Mouse (Mus musculus) lung, postnatal 25 days (tissue): ENCODE results near the gene Snx9.
A peak's percentile ranks its signal among the peaks of the same experiment; 100 is the strongest.

ENCODE experiments used
- DNase-seq: peaks from one replicate; pipeline ENCODE4 v3.0.0; 2022; ENCODE audit warnings: low spot score

Snx9 gene

DNA sequence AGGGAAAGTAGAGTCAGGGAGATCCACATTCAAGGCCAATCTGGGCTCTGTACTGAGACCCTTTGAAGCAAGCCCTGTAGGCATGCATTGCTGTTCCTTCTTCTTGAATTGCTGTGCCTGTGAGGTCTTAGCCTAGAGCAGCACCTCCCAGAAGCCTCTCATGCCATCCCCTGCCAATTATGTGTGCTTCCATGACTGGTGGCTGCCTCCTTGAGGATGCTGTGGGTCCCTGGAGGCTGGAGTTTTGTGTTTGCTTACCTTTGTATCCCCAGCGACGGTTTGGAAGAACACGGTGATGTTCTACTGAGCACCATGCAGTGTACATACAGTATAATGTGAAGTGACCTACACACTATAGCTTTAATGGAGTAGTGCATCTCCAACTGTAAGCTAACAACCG, 4.2 kb downstream of the Snx9 start:
- no peak for DNase-seq

DNA sequence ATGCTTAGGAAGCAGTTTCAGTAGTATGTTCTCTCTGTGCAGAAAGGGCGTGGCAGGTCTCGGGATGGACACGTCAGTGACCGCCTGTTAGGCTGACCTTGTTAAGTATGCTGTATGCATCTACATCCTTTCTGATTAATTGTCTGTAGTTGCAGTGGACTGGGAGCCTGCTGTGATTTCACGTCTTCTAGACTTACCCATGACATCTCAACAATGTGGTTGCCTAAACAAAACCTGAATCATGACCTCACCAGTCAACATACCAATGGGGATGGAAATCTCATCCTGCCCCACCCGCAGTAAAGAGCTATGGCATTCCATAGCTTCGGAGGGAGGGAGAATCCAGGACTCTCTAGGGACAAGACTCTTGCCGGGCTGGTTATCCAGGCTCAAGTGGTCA, 5.0 kb downstream of the Snx9 start:
- DNase-seq, result no peak

DNA sequence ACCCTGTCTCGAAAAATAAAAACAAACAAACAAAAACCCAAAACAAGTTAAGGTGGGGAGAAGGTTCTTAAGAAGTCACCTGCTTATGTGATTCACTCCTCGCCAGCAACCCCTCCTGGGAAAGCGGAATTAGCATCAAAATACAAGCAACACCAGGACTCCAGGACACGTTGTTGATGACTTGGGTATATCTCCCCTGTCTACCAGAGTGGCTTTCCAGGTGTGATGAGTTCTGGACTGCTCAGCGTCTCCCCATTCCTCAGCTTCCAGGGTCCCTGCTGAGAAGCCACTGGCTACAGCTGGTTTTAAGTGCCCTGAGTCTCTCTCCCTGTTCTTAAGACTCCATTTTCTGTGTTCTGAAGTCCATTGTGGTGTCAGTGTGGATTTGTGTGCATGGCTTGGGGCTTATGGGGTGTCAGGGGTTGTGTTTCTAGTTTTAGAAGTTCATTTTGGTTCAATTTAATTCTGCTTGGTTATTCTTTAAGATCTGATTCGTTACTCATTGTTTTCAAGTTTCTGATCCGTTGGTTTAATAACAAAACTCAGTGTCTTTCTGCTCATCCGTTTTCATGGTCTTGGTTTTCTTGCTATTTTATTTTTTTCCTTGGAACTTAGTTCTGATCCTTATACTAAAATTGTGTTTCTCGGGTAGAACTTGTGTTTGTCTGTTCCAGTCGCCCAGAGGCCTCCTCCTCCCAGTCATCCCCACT, 7.7 kb downstream of the Snx9 start:
- DNase-seq, result no peak

DNA sequence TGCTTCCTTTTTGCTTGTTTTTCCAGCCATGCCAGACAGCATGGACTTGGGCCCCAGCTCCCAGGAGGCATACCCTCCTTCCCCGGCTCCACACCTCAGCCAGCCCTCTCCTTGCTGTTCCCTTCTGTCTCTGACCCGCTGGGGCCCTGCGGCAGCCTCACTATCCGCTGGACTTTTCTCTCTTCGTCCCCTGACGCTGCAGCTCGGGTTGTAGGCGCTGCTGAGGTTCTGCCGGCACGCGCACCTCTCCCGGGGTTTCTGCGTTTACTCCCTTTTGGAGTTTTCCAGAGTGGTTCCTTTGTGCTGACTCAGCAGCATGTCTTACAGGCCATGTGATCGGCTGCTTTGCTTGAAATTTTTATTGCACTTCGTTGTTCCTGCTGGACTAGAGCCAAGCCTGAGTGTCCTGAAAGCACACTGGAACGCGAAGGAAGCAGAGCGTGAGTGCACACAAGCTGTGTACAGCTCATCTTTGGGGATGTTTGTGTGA, 8.3 kb downstream of the Snx9 start:
- peak; percentile 80 for DNase-seq

DNA sequence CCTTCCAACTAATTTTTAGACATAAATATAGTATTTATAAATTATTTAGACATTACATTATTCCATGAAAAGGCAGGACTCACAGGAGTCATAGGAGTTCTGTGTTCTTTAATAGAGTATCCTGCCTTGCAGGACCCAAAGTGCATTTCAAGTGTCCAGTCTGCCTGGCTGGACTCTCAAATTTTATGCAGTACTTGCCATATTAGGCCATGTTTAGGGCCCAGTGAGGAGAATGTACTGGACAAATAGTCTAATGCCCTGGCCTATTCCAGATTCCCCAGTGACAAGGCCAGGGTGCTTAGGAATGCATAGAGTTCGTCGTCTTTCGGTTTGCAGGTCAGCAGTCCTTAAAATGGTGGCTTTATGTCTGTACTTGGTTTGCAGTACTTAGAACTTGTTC, 8.9 kb downstream of the Snx9 start:
- no peak for DNase-seq

DNA sequence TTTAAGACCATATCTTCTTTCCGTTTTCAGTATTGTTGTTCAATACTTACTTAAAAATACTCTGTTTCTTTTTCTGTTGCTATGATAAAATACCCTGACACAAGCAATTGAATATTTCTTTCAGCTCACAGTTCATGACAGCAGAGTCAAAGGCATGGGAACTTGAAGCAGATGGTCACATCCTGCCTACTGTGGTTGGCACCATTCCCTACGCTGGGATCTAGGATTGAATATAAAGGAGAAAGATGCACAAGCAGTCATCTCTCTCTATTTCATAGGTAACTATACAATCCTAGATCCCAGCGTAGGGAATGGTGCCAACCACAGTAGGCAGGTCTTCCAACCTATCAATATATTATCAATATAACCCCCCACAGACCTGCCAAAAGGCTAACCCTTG, 9.3 kb downstream of the Snx9 start:
- no peak for DNase-seq

DNA sequence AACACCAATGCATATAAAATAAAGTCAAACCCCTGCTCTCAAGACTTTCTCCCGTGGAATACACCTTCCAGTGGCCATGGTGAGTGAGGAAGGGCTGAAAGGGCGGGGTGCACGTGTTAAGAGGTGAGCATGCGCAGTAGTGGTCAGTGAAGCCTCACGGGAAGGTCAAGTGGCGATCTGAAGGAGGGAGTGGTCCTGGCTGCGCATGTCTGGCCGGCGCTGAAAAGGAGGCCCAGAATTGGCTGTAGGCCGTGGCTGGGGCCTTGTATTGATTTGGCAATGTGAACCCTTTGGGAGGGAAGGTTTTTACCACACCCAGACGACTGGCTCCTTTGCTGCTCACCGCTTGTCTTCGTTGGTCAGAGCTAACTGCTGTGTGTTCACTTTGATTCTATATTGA, 12.8 kb downstream of the Snx9 start:
- DNase-seq, result no peak

DNA sequence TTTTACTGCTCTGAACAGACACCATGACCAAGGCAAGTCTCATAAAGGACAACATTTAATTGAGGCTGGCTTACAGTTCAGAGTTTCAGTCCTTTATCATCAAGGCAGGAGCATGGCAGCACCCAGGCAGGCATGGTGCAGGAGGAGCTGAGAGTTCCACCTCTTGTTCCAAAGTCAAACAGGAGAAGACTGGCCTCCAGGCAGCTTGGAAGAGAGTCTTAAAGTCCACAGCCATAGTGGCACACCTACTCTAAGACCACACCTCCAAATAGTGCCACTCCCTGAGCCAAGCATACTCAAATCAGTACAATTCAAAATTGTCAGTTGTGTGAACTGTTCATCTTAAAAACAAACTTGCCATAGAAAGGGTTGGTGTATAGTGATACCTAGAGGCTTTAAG, 14.4 kb downstream of the Snx9 start:
- DNase-seq, result no peak

DNA sequence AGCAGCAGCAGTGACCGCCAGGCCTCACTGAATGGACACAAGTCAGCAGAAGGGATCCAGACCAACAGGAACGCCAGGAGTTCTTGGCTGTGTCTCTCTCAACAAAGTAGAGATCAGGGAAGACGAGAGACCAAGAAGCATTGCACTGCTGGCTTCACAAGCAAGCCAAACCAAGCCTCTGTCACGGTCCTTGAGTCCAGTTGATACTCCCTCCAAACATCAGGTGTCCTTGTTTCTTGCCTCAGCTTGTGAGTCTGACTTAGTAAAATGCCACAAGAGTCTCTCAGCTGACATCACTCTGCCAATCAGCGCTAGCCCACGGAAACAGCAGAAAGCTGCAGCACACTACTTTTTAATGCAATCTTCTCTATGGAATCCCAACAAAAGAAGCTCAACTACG, 15.3 kb downstream of the Snx9 start:
- no peak for DNase-seq

DNA sequence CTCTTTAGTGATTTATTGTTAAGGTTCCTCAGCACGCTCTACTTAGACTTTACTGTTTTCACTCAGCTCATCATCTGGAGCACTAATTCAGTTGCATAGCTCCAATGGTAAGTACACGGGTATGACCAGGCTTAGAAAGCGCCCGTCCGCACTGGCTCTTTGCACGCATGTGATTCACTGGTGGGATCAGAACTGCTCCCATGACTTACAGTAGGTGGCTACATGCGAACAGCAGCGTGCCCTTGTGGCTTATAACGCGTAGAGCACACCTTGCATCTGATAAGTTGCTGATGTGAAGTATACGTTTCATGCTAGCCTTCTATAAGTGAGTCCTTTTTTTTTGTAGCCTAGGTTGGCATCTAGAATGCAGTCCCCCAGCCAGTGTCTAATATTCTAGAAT, 16.1 kb downstream of the Snx9 start:
- no peak for DNase-seq

DNA sequence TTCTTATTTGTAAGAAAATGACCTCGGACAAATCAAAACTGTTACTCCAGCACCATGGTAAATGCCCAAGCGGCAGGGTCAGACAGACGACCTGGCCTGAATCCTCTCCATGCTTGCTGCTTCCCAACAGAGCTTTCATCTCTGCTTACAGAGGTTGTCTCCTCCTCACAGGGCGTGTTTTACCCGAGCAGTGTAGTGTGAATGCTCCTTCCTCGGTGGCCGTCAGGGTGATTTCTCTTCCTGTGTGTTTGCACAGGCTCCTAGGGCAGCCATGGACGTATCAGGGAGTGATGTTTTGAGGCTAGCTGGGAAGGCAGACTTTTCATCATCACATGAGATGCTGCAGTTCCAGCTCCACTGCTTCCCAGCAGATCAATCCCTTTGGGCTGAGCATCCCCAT, 17.1 kb downstream of the Snx9 start:
- no peak for DNase-seq

DNA sequence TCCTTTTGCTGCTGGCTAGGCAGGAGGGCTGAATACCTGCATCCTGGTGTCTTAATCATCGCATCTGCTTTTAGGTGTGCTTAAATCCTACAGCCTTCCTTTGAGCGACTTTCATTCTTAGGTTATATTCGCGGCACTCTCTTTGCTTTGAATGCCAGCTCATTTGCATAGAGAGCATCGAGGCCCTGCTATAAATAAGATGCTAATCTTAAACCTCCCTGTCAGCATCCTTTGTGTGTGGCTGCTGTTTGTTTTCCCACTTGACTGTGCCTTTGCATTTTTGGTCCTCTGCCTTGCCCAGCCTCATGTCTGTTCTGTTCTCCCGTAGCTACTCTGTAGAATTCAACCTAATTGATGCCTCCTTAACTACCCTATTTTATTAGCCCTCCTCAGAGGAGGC, 21.2 kb downstream of the Snx9 start:
- DNase-seq, result no peak

DNA sequence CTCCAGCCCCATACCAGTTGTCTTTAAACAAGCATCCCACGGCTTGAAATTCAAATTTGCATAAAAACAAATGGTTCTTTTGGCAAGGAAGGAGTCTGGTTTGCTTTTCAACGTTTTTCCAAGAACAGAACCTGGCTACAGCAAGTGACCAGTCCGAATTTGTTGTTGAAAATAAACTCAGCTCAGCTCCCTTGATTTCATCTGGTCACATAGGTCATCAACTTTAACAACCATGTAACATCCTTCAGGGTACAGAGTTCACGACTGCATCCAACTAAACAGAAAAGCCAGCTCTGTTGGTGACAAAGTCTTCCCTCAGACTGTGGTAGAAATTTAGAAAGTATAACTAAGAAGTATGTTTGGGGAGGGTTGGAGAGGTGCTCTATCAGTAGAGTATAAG, 21.7 kb downstream of the Snx9 start:
- no peak for DNase-seq

DNA sequence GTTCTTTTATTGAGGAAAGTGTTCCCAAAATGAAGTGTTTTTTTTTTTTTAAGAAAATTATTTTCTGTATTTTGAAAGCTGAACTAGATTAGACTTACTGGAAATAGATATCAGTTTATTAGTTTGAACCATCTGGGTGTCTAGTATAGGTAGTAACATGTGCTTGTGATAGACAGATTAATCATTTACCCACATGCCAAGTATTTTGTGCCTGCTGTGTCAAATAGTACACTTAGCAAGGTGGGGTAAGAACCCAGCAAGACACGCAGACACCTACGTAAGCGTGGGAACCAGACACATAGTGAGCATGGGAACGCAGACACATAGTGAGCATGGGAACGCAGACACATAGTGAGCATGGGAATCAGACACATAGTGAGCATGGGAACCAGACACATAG, 22.6 kb downstream of the Snx9 start:
- no peak for DNase-seq

DNA sequence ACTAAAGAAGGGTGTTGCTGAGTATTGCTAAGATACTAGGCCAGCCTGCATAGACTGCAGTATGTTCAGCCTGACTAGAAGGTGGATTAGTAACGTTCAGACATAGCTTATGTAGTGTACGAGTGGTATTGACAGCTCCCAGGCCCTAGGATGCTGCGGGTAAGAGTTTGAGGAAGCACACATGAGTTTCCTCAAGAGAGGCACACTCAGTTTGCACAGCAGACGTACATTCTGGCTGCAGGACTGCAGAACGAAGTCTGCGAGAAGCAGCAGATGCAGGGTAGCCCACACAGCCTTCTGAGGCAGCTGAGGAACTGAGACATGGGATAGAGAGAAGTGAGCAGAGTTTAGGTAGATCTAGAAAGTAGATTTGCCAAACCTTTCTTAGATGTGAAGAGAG, 26.3 kb downstream of the Snx9 start:
- no peak for DNase-seq

DNA sequence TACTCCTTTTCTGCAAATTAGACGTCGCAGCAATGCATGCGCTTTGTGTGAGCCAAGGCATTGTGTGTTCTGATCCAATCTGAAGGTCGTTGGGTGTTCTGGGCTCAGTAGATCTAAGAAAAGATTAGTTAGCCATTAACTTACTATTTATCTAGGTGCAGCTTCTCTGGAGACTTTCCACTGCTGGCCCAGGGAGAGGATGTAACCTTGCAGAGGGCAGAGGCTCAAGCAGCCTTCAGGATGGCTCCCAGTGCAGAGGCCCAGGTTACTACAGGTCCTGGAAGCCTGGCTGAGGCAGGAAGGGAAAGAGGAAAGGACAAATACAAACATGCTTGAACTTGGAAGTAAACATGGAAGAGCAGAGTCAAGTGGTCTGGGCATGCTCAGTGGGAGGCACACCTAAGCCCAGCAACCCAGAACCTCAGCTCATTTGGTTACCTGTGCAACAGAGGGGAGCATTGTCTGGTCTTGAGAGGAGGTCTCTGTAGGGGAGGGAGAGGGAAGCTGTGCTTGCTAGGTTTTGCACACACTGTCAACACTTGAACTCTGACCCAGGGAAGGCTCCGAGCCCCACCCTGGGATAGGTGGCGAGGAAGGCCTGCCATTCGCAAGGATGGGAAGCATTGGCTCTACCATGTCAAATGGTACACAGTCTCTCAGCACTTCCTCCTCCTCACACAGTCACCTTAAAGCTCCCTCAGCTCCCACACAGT, 27.3 kb downstream of the Snx9 start:
- no peak for DNase-seq

DNA sequence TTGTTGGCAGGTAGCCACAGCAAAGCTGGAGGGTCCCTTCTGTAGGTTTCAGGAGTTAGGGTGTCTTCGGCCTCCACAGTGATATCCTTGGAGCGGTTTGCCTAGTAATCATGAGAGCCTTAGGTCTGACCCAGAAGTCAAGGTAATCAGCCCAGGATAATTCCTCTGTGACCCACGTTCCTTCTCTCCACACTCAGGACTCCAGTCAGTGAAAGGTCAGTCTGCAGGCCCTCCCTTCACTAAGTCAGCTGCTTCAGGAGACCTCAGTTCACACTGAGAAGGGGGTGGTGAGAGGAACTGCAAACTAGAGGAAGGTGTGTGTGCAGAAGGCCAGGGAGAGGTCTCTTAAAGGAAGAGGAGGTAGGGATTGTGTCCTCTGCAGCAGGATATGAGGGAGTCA, 28.3 kb downstream of the Snx9 start:
- DNase-seq, result no peak

DNA sequence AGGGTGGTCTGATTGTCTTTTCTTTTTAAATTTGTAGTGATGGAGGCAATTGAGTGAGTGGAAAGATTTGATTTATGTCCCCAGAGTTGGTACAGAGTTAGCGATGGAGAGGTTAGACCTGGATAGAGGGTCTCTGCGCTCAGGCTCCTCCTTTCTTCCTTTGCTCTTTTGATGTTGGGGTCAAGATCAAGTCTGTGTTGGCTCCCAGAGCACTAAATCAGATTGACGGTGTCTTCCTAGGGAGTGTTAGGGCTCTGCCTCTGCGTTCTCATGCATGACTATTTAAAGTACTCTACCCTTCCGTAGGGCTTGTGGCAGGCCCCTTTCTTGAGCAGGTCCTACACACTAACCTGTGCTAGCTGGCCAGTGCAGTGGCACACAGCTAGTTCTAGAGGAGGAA, 28.9 kb downstream of the Snx9 start:
- DNase-seq, result no peak

DNA sequence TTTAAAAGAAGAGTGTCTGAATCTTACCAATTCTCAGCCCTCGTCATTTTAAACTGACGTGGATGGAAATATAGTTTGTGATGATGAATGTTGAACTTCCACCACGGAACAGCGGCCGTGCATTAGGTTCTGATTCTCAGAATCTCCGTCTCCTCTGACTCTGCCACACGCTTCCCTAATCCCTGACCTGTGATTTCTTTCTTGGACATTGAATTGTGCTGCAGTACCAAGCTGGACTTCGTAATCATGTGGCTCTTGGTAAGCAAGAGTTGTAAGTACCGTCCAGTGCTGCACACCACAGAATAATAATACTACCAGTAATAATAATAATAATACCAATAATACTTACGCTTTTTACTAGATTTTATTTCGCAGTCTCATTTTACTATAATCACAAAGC, 29.6 kb downstream of the Snx9 start:
- no peak for DNase-seq

DNA sequence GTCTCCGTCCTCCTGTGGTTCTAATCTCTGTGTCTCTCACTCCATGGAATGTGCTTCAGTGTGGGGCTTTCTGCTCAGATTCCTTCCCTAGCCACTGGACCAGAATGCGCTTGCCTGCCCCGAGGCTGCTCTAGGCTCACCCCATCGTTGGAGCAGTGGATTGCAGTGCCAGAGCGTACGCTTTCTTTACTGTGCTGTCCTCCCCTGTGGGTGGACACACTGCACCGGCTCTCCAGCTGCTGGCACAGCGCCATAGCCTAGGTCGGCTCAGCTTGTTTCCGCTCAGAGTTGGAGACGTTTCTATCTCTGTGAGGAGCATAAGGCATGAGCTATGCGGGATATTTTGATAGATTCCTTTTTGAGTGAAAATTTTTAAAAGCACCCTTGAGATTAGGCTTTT, 31.4 kb downstream of the Snx9 start:
- DNase-seq, result peak; percentile 47

DNA sequence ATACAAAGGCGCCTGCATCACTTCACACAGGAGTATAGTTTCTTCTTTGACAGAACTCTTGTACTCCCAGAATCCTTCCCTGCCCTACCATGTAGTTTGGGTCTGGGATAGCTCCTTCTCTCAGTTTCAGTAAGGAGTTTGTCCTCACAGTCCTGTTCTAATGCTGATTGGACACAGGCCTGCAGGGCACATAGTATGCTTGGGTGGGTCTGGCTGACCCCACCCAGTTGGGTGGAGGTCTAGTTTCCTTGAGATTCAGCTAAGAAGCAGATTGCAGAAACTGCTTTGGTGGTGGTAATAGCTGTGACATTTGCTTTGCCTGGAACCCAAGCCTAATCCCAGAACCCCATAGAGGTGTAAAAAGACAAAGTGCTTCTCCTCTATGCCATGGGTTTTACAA, 33.4 kb downstream of the Snx9 start:
- DNase-seq, result no peak

DNA sequence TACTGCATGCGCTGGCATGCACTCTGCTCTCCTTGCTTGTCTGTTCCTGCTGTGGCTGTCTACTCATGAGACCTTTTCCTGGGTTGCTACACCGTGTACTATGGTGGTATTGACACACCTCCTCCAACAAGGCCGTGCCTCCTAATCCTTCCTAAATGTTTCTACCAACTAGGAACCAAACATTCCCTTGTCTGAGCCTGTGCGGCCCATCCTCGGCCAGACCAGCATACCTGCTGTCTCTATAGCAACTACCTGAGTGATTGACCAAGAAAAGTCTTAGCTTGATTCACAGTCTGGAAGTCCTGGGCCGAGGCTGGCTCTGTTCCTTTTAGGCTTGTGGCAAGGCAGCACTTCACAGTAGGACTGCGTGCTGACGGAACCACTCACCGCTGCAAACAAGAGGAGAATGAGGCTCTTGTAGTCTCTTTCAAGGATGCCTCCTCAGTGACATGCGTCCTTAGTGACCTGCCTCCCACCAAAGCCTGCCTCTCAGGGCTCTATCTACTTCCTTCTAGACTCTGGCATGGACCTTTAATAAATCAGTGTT, 36.6 kb downstream of the Snx9 start:
- DNase-seq, result no peak

DNA sequence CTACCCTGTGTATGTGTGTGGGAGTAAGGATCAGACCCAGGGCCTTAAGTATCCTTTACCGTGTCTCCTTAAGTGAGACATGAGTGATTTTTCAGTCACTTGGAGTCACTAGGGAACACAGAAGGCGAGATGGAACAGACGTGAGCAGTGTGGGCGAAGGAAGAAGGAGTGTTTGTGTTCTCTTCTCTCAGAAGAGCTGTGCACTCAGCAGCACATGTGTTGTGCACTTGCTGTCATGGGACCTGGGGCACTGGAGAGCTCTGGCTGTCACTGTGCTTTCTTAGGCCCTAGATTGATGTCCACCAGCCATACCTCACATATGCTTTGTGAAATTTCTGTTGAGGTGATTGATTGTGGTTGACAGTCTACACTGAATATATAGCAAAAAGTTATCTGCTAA, 37.7 kb downstream of the Snx9 start:
- no peak for DNase-seq

DNA sequence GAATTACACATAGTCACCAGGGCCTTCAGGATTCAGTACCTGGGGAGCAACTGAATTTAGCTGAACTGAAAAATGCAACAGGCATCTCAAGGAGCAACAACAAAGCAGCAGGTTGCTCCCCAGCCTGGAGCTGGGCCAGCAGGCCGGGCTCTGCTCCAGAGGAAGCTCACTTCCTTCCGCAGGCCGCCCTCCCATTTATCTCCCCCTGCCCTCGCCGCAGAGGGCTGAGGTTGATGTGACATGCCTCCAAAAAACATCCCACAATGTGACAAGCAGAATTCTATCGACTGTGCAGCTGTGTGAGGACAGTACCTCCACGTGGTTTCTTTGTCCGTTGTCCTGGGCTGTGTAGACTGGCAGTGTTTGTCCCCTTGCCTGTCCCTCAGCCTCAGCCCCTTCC, 44.3 kb downstream of the Snx9 start:
- peak; percentile 74 for DNase-seq
